11 mouse cellular contexts compared by ENCODE assay signal in genomic region chr10:25395236-25395886, GRCm38 (mm10). TPM values are rescaled to one million over a fixed set of nuclear protein-coding genes. Genes with fewer than 3 reads are reported as not detected.
A peak's percentile ranks its signal among the peaks of the same experiment; 100 is the strongest.
DNase-seq lines count a peak whose midpoint lies in the region; ATAC-seq and TF ChIP-seq lines count a peak whose summit lies in the region.
"Had no signal": no experiment of that assay in that cellular context is flagged by ENCODE, and none has a peak within 500 bp of the region (broad histone marks: within the 10 kb centered on the region; RNA-seq: fewer than 3 reads in every experiment).

No protein-coding gene starts in this region.

- no peak overlapping the region for H3K27ac ChIP-seq in lung, embryonic 14.5 days (ENCODE audit: low read depth)
- H3K27ac ChIP-seq: hindbrain, embryonic 12.5 days had no signal

- ATAC-seq in lung, embryonic 14.5 days (ENCODE audit: insufficient read depth), result no peak
- ATAC-seq in inflammation-experienced regulatory T-cells, adult 6 months, result no peak
- ATAC-seq: CD4-positive, CD25-positive, alpha-beta regulatory T cell, adult 4 months had no signal

- no peak overlapping the region for H3K4me2 ChIP-seq in lung, embryonic 14.5 days
- H3K4me2 ChIP-seq: hindbrain, embryonic 12.5 days had no signal

- H3K9ac ChIP-seq in lung, embryonic 14.5 days, result no peak overlapping the region
- H3K9ac ChIP-seq: hindbrain, embryonic 12.5 days had no signal

- DNase-seq in gastrocnemius, postnatal 25 days, result peak; percentile 33
- no peak for DNase-seq in gastrocnemius, postnatal 4 days (ENCODE audit: low spot score in 2 of 2)
- no peak for DNase-seq in lung, embryonic 14.5 days
- no peak for DNase-seq in lung, postnatal 14 days
- peak; percentile 51 for DNase-seq in heart, postnatal 25 days (ENCODE audit: low spot score)
- no peak for DNase-seq in right cerebral cortex, adult 2 months (ENCODE audit: low spot score in 2 of 2)
- no peak for DNase-seq in left cerebral cortex, adult 18-20 months (ENCODE audit: low spot score in 2 of 2)
- DNase-seq: kidney, postnatal 36 days had no signal

- TF ChIP-seq CTCF in lung, embryonic 14.5 days (IDR thresholded peaks at IDR 0.05; ENCODE audit: low read depth), result peak; percentile 20; the same call in 1 of the 2 replicates

- H3K4me3 ChIP-seq in lung, embryonic 14.5 days (ENCODE audit: low read depth, low read length), result no peak overlapping the region
- H3K4me3 ChIP-seq: hindbrain, embryonic 12.5 days had no signal

- peaks cover 34% of the 10 kb centered on the region for H3K4me1 ChIP-seq in lung, embryonic 14.5 days (ENCODE audit: insufficient read depth)
- H3K4me1 ChIP-seq: hindbrain, embryonic 12.5 days had no signal

- no peaks in the 10 kb centered on the region for H3K27me3 ChIP-seq in lung, embryonic 14.5 days (ENCODE audit: insufficient read depth, low read length)
- H3K27me3 ChIP-seq: hindbrain, embryonic 12.5 days had no signal

- no peaks in the 10 kb centered on the region for H3K36me3 ChIP-seq in lung, embryonic 14.5 days (ENCODE audit: insufficient read depth)
- H3K36me3 ChIP-seq: hindbrain, embryonic 12.5 days had no signal

- WGBS in lung, embryonic 14.5 days, result 70% methylated on average over 5 of the region's 5 CpGs

- H3K9me3 ChIP-seq in lung, embryonic 14.5 days (ENCODE audit: low read depth, low read length), result no peaks in the 10 kb centered on the region
- H3K9me3 ChIP-seq: hindbrain, embryonic 12.5 days had no signal

- intact Hi-C loops in heart, postnatal 25 days (cut with DNase I), result no loop called here

RNA-seq across cellular contexts. Expression of gene Epb41l2, which starts 35.8 kb away (rescaled TPM):
- total RNA-seq in gastrocnemius, postnatal 25 days (2021), result 10 to 100 TPM; 34.5 to 41.4 TPM
- 100 to 1,000 TPM; 169 to 187 TPM for total RNA-seq in gastrocnemius, postnatal 4 days (2021)
- 104 and 105 TPM in 2 replicates for polyA plus RNA-seq in lung, embryonic 14.5 days (2014; fragmentation: Nextera tagmentation; extraction: Ambion mirVana)
- 10 to 100 TPM; 53.9 to 60.5 TPM for total RNA-seq in heart, postnatal 25 days (2021)
- 10 to 100 TPM; 14.8 to 20.7 (median 18.3) TPM for polyA plus RNA-seq in inflammation-experienced regulatory T-cells, adult 6 months (2017; shearing (Covaris generic))
- total RNA-seq in left cerebral cortex, adult 18-20 months (2021), result 100 to 1,000 TPM; 108 to 113 TPM

Comparison
In these comparisons a context has a peak if more than half of its experiments do, and no peak if none do; other contexts are left out.
1. DNase-seq: peak in gastrocnemius, postnatal 25 days (single experiment) and heart, postnatal 25 days (single experiment); none in gastrocnemius, postnatal 4 days (0 of 2), lung, embryonic 14.5 days (single experiment), lung, postnatal 14 days (single experiment), right cerebral cortex, adult 2 months (0 of 2) and left cerebral cortex, adult 18-20 months (0 of 2).